Mouse (Mus musculus) intestine, embryonic 14.5 days (tissue): ENCODE measurements around the gene Cbr3. TPM values are rescaled to one million over a fixed set of nuclear protein-coding genes. Genes with fewer than 3 reads are reported as not detected.
A peak's percentile ranks its signal among the peaks of the same experiment; 100 is the strongest.
"Not testable (repeated sequence)": the region's sequence is repeated elsewhere in the genome, so short reads cannot be mapped to it uniquely, and the experiment has no call there.

Experiments
- ATAC-seq: fragments of 200-750 bp; cut with Nextera tagmentation; replicated peaks from 2 replicates; pipeline ENCODE4 v1.8.0; 2017; ENCODE audit warnings: low read depth, moderate number of reproducible peaks, moderate TSS enrichment, moderate library complexity; ENCODE audit not compliant: low FRiP score, low TSS enrichment
- DNase-seq: peaks from one replicate; pipeline ENCODE4 v3.0.0-alpha.2; 2018; ENCODE audit warnings: low spot score
- H3K27ac ChIP-seq: fragments of 300-500 bp; sonication (generic); 2 replicates; pipeline ENCODE4 v1.5.1; 2014; ENCODE audit warnings: low read depth, mild to moderate bottlenecking, control low read depth
- H3K27me3 ChIP-seq: fragments of 300-500 bp; sonication (generic); replicated peaks from 2 replicates; pipeline ENCODE4 v1.6.1; 2014; ENCODE audit warnings: low read length, control low read depth; ENCODE audit not compliant: control insufficient read depth, insufficient read depth
- H3K36me3 ChIP-seq: fragments of 300-500 bp; sonication (generic); 2 replicates; pipeline ENCODE4 v1.6.1; 2014; ENCODE audit warnings: low read length, control low read depth; ENCODE audit not compliant: control insufficient read depth, insufficient read depth
- H3K4me1 ChIP-seq: fragments of 300-500 bp; sonication (generic); replicated peaks from 2 replicates; pipeline ENCODE4 v1.6.1; 2014; ENCODE audit warnings: low read length, control low read depth, mixed read lengths; ENCODE audit not compliant: control insufficient read depth, insufficient read depth
- H3K4me2 ChIP-seq: fragments of 300-500 bp; sonication (generic); 2 replicates; pipeline ENCODE4 v1.6.1; 2014; ENCODE audit warnings: low read length
- H3K4me3 ChIP-seq: fragments of 300-500 bp; sonication (generic); 2 replicates; pipeline ENCODE4 v1.5.1; 2014; ENCODE audit warnings: low read depth, low read length, control low read depth, mixed read lengths
- H3K9ac ChIP-seq: fragments of 300-500 bp; sonication (generic); 2 replicates; pipeline ENCODE4 v1.6.1; 2014; ENCODE audit warnings: mild to moderate bottlenecking, low read length
- H3K9me3 ChIP-seq: fragments of 300-500 bp; sonication (generic); 2 replicates; pipeline ENCODE4 v1.6.1; 2016; ENCODE audit warnings: low read length, control low read depth; ENCODE audit not compliant: control insufficient read depth
- WGBS: fragments of 180-500 bp; shearing (Covaris S2); extraction: QIAGEN DNeasy Blood & Tissue Kit; methylation state at CpG from one replicate; pipeline ENCODE4 v1.1.7; 2014; 5-methylcytosine and 5-hydroxymethylcytosine counted together
- polyA plus RNA-seq: library from polyadenylated mRNA; unstranded; fragments of >200 nt; fragmentation: Nextera tagmentation; extraction: Ambion mirVana; gene quantifications from 2 replicates; pipeline ENCODE4 v1.2.1, GENCODE M21; 2014

Gene Cbr3
- polyA plus RNA-seq, 1 experiment from 2014 or later: 1.9 TPM

DNA sequence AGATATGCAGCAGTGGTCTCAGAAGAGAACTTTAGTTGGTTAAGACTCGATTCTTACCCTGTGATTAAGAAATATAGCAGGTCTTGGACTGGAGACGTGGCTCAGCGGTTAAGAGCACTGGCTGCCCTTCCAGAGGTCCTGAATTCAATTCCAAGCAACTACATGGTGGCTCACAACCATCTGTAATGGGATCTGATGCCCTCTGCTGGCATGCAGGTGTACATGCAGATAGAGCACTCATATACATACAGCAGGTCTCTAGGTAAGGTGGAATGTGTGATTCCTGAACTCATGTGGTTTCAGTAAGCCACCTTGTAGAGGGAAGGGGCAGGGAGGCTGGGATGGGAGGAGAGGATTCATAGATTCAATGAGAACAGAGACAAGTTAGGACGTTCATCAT is 4.8 kb upstream of the Cbr3 start:
- H3K4me3 ChIP-seq: no peak overlapping the region
- no peak overlapping the region for H3K9ac ChIP-seq
- H3K36me3 ChIP-seq: no peaks in the 10 kb centered on the region
- H3K4me2 ChIP-seq: no peak overlapping the region
- H3K27me3 ChIP-seq: peaks cover 23% of the 10 kb centered on the region
- no peak overlapping the region for H3K27ac ChIP-seq
- ATAC-seq (no peak), DNase-seq (peak; percentile 12)
- H3K4me1 ChIP-seq: 0 out of 2 replicates have a peak, but pooled peaks cover 4% of the 10 kb centered on the region
- no peaks in the 10 kb centered on the region for H3K9me3 ChIP-seq
- WGBS: 80% methylated on average over 4 of the region's 4 CpGs

DNA sequence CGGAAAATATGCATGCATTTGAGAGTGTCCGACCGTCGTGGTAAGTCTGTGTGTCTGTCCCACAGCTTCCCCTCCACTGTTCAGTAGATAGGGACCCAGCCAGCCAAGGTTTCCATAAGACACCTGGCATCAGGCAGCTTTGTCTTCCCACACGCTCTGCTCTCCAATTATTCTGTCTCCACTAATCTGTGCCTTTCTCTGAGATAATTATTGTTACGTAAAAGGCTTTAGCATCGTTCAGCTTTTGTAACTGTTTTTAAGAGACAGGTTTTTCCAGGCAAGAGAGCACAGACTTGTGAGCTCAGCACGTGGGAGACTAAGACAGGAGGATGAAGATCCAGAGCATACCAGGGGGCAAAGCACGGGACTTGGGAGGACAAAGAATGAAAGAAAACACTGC is 3.9 kb upstream of the Cbr3 start:
- 69% methylated on average over 9 of the region's 9 CpGs for WGBS
- peak; percentile 38 for DNase-seq
- peaks cover 32% of the 10 kb centered on the region for H3K27me3 ChIP-seq
- H3K4me1 ChIP-seq: peaks cover 8% of the 10 kb centered on the region; the same call in 1 of the 2 replicates
- ATAC-seq: no peak
- no peaks in the 10 kb centered on the region for H3K9me3 ChIP-seq
- no peak overlapping the region for H3K4me3 ChIP-seq
- no peak overlapping the region for H3K4me2 ChIP-seq
- H3K9ac ChIP-seq: no peak overlapping the region
- H3K36me3 ChIP-seq: no peaks in the 10 kb centered on the region
- no peak overlapping the region for H3K27ac ChIP-seq

DNA sequence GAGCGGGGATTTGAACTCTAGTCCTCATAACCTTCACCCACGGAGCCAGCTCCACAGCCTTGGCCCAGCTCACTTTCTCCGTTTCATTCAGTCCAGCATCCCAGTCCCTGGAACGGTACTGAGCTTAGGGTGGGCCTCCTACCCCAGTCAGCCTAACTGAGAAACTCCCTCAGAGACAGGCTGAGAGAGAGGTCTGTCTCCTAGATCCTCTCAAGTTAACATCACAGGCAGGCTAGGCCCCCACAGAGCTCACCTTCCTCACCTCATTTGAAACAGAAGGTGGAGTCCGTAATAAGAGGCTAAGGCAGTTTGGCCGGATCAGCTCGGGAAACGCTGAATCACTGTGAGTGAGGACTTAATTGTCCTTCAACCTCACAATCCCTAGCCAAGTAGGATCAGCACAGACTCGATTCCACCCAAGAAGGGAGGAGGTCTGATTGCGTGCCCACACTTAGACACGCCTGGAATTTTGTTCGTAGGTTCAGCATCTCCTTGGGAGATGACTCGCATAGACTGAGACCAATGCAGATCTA is 793 bp upstream of the Cbr3 start:
- H3K4me1 ChIP-seq: peaks cover 8% of the 10 kb centered on the region; the same call in 1 of the 2 replicates
- peak overlapping the region; percentile 88 for H3K4me2 ChIP-seq
- no peaks in the 10 kb centered on the region for H3K9me3 ChIP-seq
- H3K27ac ChIP-seq: no peak overlapping the region
- H3K4me3 ChIP-seq: peak overlapping the region; percentile 39
- 25% methylated on average over 13 of the region's 13 CpGs for WGBS
- no peak for DNase-seq
- H3K9ac ChIP-seq: no peak overlapping the region
- no peak for ATAC-seq
- H3K27me3 ChIP-seq: peaks cover 46% of the 10 kb centered on the region
- H3K36me3 ChIP-seq: no peaks in the 10 kb centered on the region

DNA sequence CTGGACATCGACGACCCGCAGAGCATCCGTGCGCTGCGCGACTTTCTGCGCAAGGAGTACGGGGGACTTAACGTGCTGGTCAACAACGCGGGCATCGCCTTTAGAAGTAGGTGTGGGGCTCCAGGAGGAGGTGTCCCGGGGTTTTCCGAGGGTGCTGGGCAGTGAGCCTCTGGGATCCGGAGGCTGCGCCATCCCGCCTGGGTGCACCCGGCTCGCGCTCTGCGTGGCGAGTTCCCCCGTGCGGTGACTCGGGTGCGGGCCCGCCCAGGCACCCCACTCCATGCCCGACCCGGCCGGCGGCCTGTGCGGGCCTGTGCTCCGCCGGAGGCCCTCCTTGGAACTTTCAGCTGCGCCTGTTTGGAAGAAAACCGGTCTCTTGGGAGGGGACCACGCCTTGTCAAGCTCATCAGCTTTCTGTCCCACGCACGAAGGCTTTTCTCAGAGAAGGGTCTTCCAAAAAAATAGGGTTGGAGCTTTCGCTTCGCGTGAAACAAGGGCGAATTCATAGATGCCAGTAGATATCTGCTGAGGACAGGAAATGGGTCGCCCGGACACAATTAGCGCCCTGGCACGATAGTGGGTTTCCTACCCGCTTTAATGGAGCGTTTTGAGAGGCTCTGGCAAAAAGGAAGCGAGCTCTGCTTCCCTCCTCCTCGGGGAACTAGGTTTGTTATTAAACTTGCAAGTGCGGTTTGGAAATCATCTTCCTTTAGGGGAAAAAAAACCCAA is 657 bp downstream of the Cbr3 start:
- peak overlapping the region; percentile 39 for H3K4me3 ChIP-seq
- no peaks in the 10 kb centered on the region for H3K9me3 ChIP-seq
- H3K4me2 ChIP-seq: peak overlapping the region; percentile 88
- H3K27ac ChIP-seq: no peak overlapping the region
- H3K4me1 ChIP-seq: peaks cover 8% of the 10 kb centered on the region; the same call in 1 of the 2 replicates
- WGBS: 1% methylated on average over 48 of the region's 53 CpGs
- peak; percentile 65 for DNase-seq
- ATAC-seq: no peak
- H3K9ac ChIP-seq: peak overlapping the region; percentile 29
- H3K36me3 ChIP-seq: no peaks in the 10 kb centered on the region
- peaks cover 46% of the 10 kb centered on the region for H3K27me3 ChIP-seq

DNA sequence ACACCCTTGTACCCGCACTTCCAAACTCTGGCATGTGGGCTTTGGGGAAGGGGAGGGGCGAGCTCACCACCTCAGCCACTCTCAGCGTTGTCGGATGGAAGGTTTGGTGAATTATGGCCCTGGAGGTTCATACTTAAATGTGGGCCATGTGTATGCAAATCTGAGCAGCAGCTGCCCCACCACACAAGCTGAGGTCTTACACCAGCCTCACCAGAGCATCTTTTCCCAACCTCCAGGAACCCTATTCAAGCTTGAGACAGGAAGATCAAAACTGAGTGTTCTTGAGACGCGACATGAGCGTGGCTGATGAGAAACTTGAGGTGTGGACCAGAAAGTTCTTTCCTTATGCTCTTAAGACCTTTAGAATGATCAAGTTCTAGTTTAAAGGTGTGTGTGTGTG is 1.4 kb downstream of the Cbr3 start:
- no peak overlapping the region for H3K27ac ChIP-seq
- H3K4me1 ChIP-seq: peaks cover 8% of the 10 kb centered on the region; the same call in 1 of the 2 replicates
- H3K9ac ChIP-seq: no peak overlapping the region
- H3K9me3 ChIP-seq: no peaks in the 10 kb centered on the region
- 0 out of 2 replicates have a peak overlapping the region, but pooled peaks have one; percentile 39 for H3K4me3 ChIP-seq
- ATAC-seq (no peak), DNase-seq (no peak)
- peaks cover 46% of the 10 kb centered on the region for H3K27me3 ChIP-seq
- no peaks in the 10 kb centered on the region for H3K36me3 ChIP-seq
- peak overlapping the region; percentile 88; the same call in 1 of the 2 replicates for H3K4me2 ChIP-seq
- 38% methylated on average over 7 of the region's 7 CpGs for WGBS

DNA sequence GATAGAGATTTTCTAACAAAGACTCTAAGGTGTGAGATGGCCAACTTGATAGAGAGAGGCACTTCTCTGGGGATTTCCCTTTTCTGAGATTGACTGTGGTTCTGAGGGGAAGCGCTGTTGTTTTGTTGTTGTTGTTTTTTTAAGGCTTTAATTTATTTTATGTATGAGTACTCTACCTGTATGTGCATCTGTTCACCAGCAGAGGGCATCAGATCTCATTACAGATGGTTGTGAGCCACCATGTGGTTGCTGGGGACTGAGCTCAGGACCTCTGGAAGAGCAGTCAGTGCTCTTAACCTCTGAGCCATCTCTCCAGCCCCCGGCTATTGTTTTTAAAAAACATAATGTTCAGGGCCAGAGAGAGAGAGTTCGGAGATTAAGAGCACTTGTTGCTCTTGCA is 2.8 kb downstream of the Cbr3 start:
- H3K27ac ChIP-seq, DNase-seq, ATAC-seq, H3K4me1 ChIP-seq, H3K9ac ChIP-seq, H3K36me3 ChIP-seq, H3K4me2 ChIP-seq, H3K4me3 ChIP-seq, H3K9me3 ChIP-seq: not testable (repeated sequence)
- H3K27me3 ChIP-seq: peaks cover 46% of the 10 kb centered on the region
- 94% methylated on average over 3 of the region's 3 CpGs for WGBS

DNA sequence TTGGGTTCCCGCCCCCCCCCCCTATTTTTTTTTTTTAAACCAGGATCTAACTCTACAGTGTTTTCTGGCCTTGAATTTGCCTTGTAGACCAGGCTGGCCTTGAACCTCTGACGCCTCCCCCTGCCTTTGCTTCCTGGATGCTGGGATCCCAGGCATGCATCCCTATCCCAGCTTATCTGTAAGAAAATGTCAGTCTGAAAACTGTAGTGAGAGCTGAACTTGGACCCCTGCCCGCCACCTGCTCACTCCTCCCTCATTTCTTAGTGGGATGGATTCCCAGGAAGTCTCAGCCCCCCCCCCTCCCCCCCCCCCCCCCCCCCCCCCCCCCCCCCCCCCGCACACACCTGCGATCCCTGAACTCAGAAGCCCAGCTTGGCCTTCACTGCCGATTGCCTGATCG is 3.4 kb downstream of the Cbr3 start:
- no peak overlapping the region for H3K4me3 ChIP-seq
- no peak for ATAC-seq

DNA sequence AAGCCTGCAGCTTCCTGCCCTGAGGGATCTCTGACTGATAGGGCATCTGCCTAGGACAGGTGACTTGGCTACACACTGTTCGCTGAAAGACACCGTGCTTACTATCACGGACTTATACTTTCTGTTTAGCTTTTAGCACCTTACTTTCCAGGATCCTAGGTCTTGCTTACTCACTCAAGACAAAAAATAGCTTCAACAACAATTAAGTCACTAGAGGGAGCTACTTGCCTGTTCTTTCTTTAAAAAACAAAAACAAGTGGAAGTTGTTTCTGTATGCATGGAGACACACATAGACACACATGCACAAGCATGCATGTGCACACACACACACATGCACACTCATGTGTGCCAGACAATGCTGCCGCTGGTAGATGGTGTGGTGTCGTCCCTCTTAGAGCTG is 3.9 kb downstream of the Cbr3 start:
- H3K27ac ChIP-seq: no peak overlapping the region
- no peaks in the 10 kb centered on the region for H3K36me3 ChIP-seq
- peaks cover 36% of the 10 kb centered on the region for H3K27me3 ChIP-seq
- ATAC-seq (no peak), DNase-seq (peak; percentile 64)
- H3K9ac ChIP-seq: no peak overlapping the region
- 38% methylated on average over 5 of the region's 5 CpGs for WGBS
- no peaks in the 10 kb centered on the region for H3K9me3 ChIP-seq
- peaks cover 8% of the 10 kb centered on the region; the same call in 1 of the 2 replicates for H3K4me1 ChIP-seq
- H3K4me2 ChIP-seq: no peak overlapping the region
- H3K4me3 ChIP-seq: no peak overlapping the region

More for the DNA sequence above, 3.4 kb downstream of the Cbr3 start:
- no peaks in the 10 kb centered on the region for H3K36me3 ChIP-seq
- 79% methylated on average over 6 of the region's 7 CpGs for WGBS
- DNase-seq: no peak
- H3K4me1 ChIP-seq: peaks cover 8% of the 10 kb centered on the region; the same call in 1 of the 2 replicates
- H3K9me3 ChIP-seq: no peaks in the 10 kb centered on the region
- peaks cover 41% of the 10 kb centered on the region for H3K27me3 ChIP-seq
- H3K4me2 ChIP-seq: no peak overlapping the region
- H3K27ac ChIP-seq: no peak overlapping the region
- H3K9ac ChIP-seq: no peak overlapping the region
